Mouse (Mus musculus) CH12.LX (cell line): ENCODE data around the gene Dnah1.

Experiments used
- POLR2A ChIP-seq: IDR thresholded peaks from 2 replicates; pipeline ENCODE4 v1.6.1; 2011; ENCODE audit warnings: low read depth, mild to moderate bottlenecking, improper control_type of control experiment, low read length
- RCOR1 ChIP-seq: conservative IDR thresholded peaks from 2 replicates; pipeline ENCODE4 v1.6.1; 2012; ENCODE audit warnings: low read depth, mild to moderate bottlenecking, inconsistent platforms, low read length, improper control_type of control experiment

DNA sequence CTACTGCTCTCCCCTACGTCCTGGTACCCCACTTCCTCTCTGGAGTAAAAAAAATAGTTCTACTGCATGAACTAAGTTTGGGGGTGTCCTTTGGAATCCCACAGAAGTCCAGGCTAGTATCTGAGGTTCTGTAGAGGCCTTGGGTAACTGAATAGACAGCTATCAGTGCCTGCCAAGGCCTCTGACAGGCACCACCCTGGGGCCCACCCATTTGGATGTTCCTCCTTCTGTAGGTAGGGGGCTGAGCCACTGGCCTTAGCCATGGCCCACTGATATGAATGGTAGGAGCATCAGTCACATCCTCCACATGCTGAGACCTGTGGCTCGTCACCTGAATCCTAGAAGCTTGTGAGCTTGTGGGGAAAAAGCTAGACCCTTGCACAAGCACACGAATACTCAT, 5.9 kb downstream of the Dnah1 start:
- no peak for TF ChIP-seq RCOR1
- no peak for TF ChIP-seq POLR2A
